Mouse (Mus musculus): ENCODE measurements at regions not wholly inside any gene's neighbourhood (a gene's known extent, or its start where the extent isn't known, plus 50 kb on each side); places are given as distances from the start of the nearest gene placed in this dataset.
A peak's percentile ranks its signal among the peaks of the same experiment; 100 is the strongest.

DNA sequence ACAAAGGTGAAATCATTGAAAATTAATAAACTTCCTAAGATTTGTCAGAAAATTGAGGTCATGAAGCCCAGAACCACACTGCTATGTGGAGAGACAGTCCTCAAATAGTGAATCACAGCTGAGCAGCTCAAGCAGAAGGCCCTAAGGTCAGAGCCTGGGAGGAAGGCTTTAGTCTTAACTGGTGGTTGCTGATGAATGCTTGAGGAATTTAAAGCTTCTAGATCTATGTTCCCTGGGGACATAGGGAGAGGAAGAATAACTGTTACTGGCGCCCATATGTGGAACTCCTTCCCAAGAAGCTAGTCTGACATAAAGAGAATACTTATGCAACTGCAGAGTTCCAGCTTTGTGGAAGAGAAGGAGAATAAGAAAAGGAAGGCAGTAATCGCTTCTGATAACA is 919.5 kb downstream of the D3Ertd751e start:
- peak; percentile 6 for DNase-seq (ENCODE audit: low read depth)

- DNase-seq (ENCODE audit: low read depth): no peak
Observed at GRCm38 (mm10) chr3:42676668-42677398, 934.4 kb downstream of the D3Ertd751e start.

DNA sequence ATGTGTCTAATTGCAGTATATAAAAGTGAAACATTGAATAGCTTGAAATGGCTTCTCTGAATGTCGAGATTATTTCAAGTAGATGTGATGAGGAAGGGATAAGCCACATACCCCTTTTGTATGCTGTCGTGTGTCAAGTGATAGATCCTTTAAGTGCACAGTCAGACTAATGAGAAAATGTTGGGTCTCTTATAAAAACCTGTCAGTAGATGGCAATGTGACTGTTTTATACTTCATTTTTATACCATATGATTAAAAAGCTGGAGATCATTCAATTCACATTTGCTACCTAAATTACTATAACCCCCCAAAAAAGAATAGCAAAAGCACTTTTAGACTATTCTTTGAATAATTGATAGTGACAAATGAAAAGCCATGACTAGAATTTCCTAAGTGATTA is 952.3 kb downstream of the D3Ertd751e start:
- DNase-seq (ENCODE audit: low read depth): no peak

DNA sequence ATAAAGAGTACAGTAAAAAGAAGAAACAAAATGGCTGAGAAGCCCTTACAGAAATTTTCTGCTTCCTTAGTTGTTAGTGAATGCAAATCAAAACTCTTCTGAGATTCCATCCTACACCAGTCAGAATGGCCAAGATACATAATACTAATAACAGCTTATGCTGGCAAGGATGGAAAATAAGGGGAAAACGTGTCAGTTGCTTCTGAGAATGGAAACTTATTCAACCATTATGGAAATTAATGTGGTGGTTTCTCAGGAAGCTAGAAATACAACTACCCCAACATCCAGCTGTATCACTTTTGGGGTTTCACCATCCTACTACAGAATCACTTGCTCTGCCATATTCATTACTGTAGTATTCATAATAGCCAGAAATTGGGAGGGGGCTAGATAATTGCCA is 996.5 kb downstream of the D3Ertd751e start:
- no peak for DNase-seq (ENCODE audit: low read depth)

GRCm38 (mm10) chr3:42753130-42753529 is 1010.7 kb downstream of the D3Ertd751e start:
- no peak for DNase-seq (ENCODE audit: low read depth)

- DNase-seq (ENCODE audit: low read depth): no peak
Observed at GRCm38 (mm10) chr3:42757335-42757734, 1014.9 kb downstream of the D3Ertd751e start.

DNA sequence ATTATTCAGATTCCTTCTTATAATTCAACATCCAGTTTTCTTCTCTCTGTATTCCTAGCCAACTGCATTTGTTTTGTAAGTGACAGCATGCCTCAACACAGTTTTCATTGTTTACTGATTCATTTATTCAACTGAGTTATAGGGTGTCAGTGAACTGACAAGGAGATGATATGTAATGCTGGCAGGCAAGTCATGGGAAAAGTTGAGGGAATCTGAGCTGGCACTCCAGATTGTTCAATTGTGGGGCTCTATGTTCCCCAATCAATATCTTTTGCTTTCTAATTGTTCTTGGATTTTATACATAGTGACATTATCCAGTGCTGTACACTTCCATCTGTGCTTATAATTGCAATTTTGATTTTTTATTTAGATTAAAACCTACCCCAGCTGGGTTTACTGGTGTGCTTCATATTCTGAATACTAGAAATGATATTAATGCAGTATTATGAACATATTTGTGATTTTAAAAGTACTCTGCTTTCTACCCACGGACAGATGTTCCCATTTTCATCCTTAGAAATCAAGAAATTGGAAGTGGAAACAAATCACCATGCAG is 1015.5 kb downstream of the D3Ertd751e start:
- DNase-seq (ENCODE audit: low read depth): no peak

DNA sequence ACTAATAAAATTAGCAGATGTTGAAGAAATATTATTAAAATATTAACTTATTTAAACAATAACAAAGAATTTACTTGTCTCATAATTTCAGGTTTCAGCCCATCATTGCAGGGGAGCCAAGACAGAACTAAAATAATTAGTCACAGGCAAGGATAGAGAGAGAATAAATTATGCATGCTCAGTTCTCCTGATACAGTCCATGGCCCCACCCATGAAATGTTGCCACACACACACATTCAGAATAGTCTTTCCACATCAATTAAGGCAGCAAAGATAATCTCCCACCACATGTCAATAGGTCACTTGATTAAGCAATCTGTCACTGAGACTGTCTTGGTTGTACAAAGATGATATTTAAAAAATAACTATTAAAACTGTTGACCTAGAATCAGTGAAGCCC is 1019.8 kb downstream of the D3Ertd751e start:
- no peak for DNase-seq (ENCODE audit: low read depth)

DNA sequence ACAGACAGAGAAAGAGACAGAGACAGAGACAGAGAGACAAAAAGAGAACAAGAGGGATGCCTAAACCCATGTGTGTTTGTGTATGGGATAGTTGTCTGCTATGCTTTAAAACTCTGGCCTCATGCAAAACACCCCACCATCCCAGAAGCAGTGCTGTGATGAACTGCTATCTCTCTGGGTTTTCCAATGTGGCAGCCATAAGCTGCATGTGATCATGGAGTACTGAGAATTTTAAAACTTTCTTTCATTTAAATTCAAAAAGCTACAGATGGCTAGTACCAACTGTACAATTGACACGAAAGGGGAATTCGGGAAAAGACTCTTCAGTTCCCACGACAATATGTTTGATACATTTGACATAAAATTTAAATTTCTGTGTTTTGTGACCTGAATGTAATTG is 1041.1 kb downstream of the D3Ertd751e start:
- no peak for DNase-seq (ENCODE audit: low read depth)

DNA sequence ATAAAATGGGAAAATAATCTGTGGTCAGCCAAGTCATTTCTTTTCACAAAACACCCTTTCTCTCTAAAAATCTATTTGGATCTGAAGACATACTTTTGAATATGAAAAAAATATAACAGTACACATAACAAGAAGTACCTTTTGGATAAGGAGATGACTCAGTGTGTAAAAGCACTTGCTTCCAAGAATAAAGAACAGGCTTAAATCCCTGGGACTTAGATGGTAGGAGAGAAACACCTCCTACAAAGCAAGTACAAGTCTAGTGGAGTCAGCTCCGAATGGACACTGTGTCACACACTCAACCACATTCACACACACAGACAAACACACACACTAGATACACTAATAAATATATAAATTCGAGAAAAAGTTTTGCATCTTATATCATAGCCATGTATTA is 1041.8 kb downstream of the D3Ertd751e start:
- DNase-seq (ENCODE audit: low read depth): no peak

DNA sequence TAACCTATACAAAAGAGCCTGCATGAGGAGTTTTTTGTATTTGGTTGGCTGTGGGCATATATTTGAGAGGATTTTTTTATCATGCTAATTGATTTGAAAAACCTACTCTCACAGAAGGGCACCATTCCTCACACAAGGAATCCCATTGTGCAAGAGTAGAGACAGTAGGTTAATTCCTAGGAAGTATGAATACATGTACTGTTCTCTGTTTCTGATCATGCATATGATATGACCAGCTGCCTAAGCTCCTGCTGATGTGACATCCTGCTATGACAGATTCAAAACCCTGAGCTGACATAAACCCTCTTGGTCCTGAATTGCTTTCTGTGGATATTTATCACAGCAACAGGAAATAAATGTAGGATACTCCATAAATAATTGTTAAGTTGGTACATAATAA is 1048.0 kb downstream of the D3Ertd751e start:
- no peak for DNase-seq (ENCODE audit: low read depth)

DNA sequence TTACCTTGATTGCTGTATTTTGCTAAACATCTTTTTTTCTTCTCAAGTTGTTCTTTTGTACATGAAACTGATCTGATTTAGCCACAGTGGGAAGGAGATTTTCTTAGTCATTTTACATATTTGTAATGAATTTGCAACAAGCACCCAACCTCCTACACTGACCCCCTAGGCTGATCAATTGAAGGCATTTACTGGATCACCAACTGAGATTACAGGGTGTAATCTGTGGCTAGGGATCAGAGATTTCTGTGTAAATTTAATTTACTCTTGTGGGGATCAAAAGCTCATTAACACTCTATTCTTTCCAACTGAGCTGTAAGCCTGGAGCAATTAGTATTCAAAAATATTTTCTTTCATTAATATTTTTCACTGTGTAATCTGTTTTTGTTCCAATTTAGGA is 1049.5 kb downstream of the D3Ertd751e start:
- no peak for DNase-seq (ENCODE audit: low read depth)

GRCm38 (mm10) chr3:42830456-42830855 is 1088.0 kb downstream of the D3Ertd751e start:
- DNase-seq (ENCODE audit: low read depth): no peak

- DNase-seq (ENCODE audit: low read depth): no peak
Observed at GRCm38 (mm10) chr3:42867370-42867769, 1125.0 kb downstream of the D3Ertd751e start.

- no peak for DNase-seq (ENCODE audit: low read depth)
Observed at GRCm38 (mm10) chr3:42878972-42879371, 1136.6 kb downstream of the D3Ertd751e start.

- no peak for DNase-seq (ENCODE audit: low read depth)
Observed at GRCm38 (mm10) chr3:42884481-42884880, 1142.1 kb downstream of the D3Ertd751e start.

DNA sequence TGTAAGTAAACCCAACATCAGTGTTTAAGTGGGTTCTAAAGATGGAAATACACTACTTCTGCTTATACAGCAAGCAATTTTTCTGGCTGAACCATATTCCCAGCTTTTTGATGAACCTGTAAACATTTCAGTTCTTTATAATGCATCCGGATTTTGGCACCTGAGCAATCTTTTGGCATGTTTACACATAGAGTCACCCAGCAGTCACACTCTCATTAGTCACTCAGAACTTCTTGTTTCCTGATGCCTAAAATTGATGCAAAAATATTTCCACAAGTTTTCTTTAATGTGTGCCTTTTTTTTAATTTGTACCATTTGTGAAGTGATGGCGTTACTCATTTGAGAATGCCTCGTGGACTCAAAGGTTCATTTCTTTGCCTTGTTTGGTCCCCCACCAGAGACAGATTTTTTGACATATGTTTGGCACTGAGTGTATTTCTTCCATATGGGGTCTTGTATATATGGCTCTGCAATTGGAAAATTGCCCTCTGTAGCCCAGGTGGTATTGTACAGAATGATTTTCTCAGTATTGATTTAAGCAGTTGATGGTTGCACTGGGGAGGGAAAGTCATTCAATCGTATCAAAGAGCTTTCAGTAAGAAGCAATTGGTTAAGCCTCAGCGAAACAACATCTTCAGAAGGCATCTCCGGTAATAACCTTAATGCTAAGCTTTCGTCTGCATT is 1149.7 kb downstream of the D3Ertd751e start:
- DNase-seq (ENCODE audit: low read depth): no peak

DNA sequence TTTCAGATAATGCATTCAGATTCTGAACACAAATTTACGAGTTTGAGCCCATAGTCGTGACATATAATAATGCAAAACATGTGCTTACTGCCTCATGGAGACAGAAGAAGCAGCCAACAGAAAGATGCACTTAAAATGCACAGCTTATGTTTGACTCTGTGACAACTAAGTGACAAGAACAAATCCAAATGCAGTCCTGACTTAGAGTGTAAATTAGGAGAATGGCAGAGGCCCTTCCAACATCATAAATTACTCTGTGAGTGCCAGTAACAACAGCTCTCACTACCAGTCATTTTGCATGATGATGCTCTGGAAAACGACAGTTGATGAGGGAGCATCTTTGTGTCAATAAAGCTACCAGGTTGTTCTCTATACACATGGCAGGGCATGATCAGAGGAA is 1153.4 kb downstream of the D3Ertd751e start:
- no peak for DNase-seq (ENCODE audit: low read depth)

- DNase-seq (ENCODE audit: low read depth): no peak
Observed at GRCm38 (mm10) chr3:42897936-42898335, 1155.5 kb downstream of the D3Ertd751e start.

- DNase-seq (ENCODE audit: low read depth): no peak
Observed at GRCm38 (mm10) chr3:42898934-42899333, 1156.5 kb downstream of the D3Ertd751e start.

GRCm38 (mm10) chr3:42900984-42901383 is 1158.6 kb downstream of the D3Ertd751e start:
- DNase-seq (ENCODE audit: low read depth): no peak

DNA sequence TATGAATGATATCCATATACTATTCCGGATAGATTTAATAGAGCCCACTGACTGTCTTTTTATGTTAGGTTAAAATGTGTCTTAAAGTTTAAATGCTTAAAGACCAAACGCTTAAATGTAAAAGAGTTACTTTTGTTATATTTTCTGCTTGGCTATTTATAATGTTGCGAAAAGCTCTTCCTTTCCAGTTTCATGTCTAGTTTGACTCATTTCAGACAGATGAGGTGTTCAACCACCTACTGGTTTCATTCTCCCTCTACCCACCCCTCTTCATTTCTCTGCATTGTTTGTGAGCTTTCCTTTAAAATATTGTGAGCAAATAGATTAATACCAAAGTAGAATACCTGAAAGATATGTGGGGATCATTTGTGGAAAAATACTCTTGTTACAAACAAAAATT is 1163.8 kb downstream of the D3Ertd751e start:
- no peak for DNase-seq (ENCODE audit: low read depth)

GRCm38 (mm10) chr3:42908404-42908803 is 1166.0 kb downstream of the D3Ertd751e start:
- no peak for DNase-seq (ENCODE audit: low read depth)
